Mouse (Mus musculus) liver, postnatal 0 days (tissue): ENCODE data around the gene E130309D02Rik. TPM values are rescaled to one million over a fixed set of nuclear protein-coding genes. Genes with fewer than 3 reads are reported as not detected.
A peak's percentile ranks its signal among the peaks of the same experiment; 100 is the strongest.

Source experiments
- ATAC-seq: fragments of 200-750 bp; cut with Nextera tagmentation; 2 replicates; pipeline ENCODE4 v1.8.0; 2017; ENCODE audit warnings: mild to moderate bottlenecking, moderate library complexity
- DNase-seq: peaks from one replicate; pipeline ENCODE4 v3.0.0-alpha.2; 2016
- H3K27ac ChIP-seq: fragments of 300-500 bp; sonication (generic); 2 replicates; pipeline ENCODE4 v1.5.1; 2014; ENCODE audit warnings: antibody characterized with exemption, moderate library complexity, mild to moderate bottlenecking, low read depth
- H3K27me3 ChIP-seq: fragments of 300-500 bp; sonication (generic); 2 replicates; pipeline ENCODE4 v1.6.1; 2014; ENCODE audit warnings: low read length, control low read depth, mixed read lengths; ENCODE audit not compliant: insufficient read depth
- H3K36me3 ChIP-seq: fragments of 300-500 bp; sonication (generic); replicated peaks from 2 replicates; pipeline ENCODE4 v1.6.1; 2014; ENCODE audit warnings: mild to moderate bottlenecking, control low read depth, low read length, moderate library complexity, mixed read lengths; ENCODE audit not compliant: insufficient read depth
- H3K4me1 ChIP-seq: fragments of 300-500 bp; sonication (generic); 2 replicates; pipeline ENCODE4 v1.6.1; 2014; ENCODE audit warnings: antibody characterized with exemption, mild to moderate bottlenecking, control low read depth; ENCODE audit not compliant: insufficient read depth
- H3K4me2 ChIP-seq: fragments of 300-500 bp; sonication (generic); 2 replicates; pipeline ENCODE4 v1.6.1; 2014; ENCODE audit warnings: low read depth, mild to moderate bottlenecking, low read length, moderate library complexity, mixed read lengths
- H3K4me3 ChIP-seq: fragments of 300-500 bp; sonication (generic); 2 replicates; pipeline ENCODE4 v1.5.1; 2014; ENCODE audit warnings: low read depth, low read length
- H3K9ac ChIP-seq: fragments of 300-500 bp; sonication (generic); replicated peaks from 2 replicates; pipeline ENCODE4 v1.6.1; 2014; ENCODE audit warnings: mild to moderate bottlenecking, moderate library complexity
- H3K9me3 ChIP-seq: fragments of 300-500 bp; sonication (generic); 2 replicates; pipeline ENCODE4 v1.6.1; 2016; ENCODE audit warnings: mild to moderate bottlenecking, control low read depth, low read length, mixed read lengths
- CTCF ChIP-seq: sonication (generic); IDR thresholded peaks from 2 replicates; pipeline ENCODE4 v1.5.1; 2016; ENCODE audit warnings: antibody characterized with exemption, low read depth
- EP300 ChIP-seq: IDR thresholded peaks from 2 replicates; pipeline ENCODE4 v1.6.1; 2016; ENCODE audit warnings: antibody characterized with exemption, low read depth, mild to moderate bottlenecking
- WGBS: fragments of 180-500 bp; shearing (Covaris S2); extraction: QIAGEN DNeasy Blood & Tissue Kit; methylation state at CpG from one replicate; pipeline ENCODE4 v1.1.7; 2014; ENCODE audit not compliant: insufficient replicate concordance; 5-methylcytosine and 5-hydroxymethylcytosine counted together
- polyA plus RNA-seq: library from polyadenylated mRNA; unstranded; fragments of >200 nt; fragmentation: Nextera tagmentation; extraction: Ambion mirVana; gene quantifications from 2 replicates; pipeline ENCODE4 v1.2.1, GENCODE M21; 2015

E130309D02Rik gene
- polyA plus RNA-seq, 1 experiment from 2014 or later: 12.8 TPM

DNA sequence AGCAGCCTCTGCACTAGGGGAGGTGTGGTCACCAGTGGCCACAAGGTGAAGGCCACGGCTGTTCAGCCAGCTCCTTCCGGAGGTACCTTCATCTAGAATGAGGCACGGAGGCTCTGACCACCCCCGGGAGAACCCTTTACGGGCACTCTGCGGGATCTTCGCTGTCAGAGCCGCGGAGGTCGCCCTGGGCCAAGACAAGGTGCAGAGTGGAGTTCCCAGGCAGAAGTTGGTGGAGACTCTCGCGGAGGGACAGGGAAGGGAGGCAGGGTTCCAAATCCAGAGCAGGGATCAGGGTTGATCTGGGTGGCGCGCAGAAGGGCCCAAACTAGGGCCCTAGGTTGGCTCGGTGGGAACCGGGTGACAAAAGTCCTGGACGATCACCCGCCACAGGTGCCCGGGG, 22.3 kb downstream of the E130309D02Rik start:
- no peak for TF ChIP-seq CTCF
- TF ChIP-seq EP300: no peak
- no peak for ATAC-seq
- Histone ChIP-seq H3K4me3 (peak overlapping the region; percentile 32), H3K9me3 (no peaks in the 10 kb centered on the region), H3K27me3 (peaks cover 56% of the 10 kb centered on the region), H3K9ac (no peak overlapping the region; the same call in 1 of the 2 replicates), H3K36me3 (no peaks in the 10 kb centered on the region), H3K27ac (no peak overlapping the region), H3K4me2 (peak overlapping the region; percentile 55), H3K4me1 (peaks cover 11% of the 10 kb centered on the region)
- DNase-seq: no peak
- 1% methylated on average over 18 of the region's 19 CpGs for WGBS

DNA sequence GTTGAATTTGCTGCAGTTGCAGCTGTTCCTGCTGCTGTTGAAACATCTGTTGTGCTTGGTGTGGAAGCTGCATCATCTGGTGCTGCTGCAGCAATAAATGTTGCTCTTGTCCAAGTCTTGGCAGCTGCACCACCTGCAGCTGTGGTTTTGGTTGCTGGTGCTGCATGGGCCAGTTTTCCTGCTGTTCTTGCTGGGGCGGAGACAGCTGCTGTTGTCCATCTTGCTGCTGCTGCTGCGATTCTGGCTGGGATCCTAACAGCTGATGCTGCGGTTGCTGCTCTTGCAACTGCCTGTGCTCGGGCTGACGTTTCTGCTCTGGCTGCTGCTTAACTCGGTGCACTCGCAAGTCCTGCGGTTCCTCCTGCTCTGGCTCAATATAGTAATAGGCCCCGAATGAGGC, 25.9 kb downstream of the E130309D02Rik start:
- Histone ChIP-seq H3K4me3 (no peak overlapping the region), H3K4me1 (peaks cover 18% of the 10 kb centered on the region), H3K9ac (no peak overlapping the region), H3K9me3 (no peaks in the 10 kb centered on the region), H3K27me3 (peaks cover 62% of the 10 kb centered on the region), H3K36me3 (no peaks in the 10 kb centered on the region), H3K4me2 (no peak overlapping the region), H3K27ac (no peak overlapping the region)
- 62% methylated on average over 9 of the region's 9 CpGs for WGBS
- TF ChIP-seq CTCF: no peak
- TF ChIP-seq EP300: no peak
- no peak for DNase-seq
- ATAC-seq: no peak

DNA sequence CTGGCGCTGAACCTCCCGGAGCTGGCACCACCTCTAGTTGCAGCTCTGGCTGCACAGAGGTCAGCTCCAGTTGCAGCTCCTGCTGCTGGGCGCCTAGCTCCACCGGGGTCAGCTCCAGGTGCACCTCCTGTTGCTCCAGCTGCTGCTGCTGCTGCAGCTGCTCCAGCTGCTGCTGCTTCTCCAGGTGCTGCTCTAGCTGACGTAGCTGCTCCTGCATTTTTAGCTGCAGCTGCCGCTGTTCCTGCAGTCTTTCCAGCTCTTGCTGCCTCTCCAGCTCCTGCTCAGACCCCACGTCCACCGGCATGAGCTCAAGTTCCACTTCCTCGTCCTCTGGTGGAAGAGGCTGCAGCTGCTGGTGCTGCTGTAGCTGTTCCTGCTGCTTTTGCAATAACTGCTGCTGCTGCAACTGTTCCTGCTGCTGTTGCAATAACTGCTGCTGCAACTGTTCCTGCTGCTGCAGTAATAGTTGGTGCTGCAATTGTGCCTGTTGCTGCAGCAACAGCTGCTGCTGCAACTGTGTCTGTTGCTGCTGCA, 26.7 kb downstream of the E130309D02Rik start:
- no peak overlapping the region for H3K9ac ChIP-seq
- peak overlapping the region; percentile 63 for H3K4me2 ChIP-seq
- H3K9me3 ChIP-seq: no peaks in the 10 kb centered on the region
- TF ChIP-seq EP300 (no peak), CTCF (no peak)
- H3K27ac ChIP-seq: no peak overlapping the region
- DNase-seq (no peak), ATAC-seq (no peak)
- H3K27me3 ChIP-seq: peaks cover 54% of the 10 kb centered on the region
- 10% methylated on average over 9 of the region's 9 CpGs for WGBS
- H3K36me3 ChIP-seq: no peaks in the 10 kb centered on the region
- H3K4me3 ChIP-seq: peak overlapping the region; percentile 25
- peaks cover 17% of the 10 kb centered on the region for H3K4me1 ChIP-seq

DNA sequence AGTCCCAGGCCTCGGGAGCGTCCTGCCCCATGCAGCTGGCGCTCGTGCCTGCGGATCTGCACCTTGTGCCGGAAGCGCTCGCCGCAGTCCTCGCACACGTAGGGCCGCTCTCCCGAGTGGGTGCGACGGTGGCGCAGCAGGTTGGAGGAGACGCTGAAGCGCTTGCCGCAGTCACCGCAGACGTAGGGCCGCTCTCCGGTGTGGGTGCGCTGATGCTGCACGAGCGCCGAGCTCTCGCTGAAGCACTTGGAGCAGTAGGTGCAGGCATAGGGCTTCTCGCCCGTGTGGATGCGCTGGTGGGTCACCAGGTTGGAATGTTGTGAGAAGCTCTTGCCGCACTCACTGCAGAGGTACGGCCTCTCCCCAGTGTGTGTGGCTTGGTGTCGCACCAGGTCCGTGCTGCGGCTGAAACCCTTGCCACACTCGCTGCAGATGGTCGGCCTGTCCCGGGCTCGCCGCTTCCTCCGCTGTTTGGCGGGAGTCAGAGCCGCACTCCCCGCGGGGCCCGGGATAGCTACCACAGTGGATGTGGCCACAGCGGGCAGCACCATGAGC, 27.3 kb downstream of the E130309D02Rik start:
- 3% methylated on average over 46 of the region's 48 CpGs for WGBS
- no peaks in the 10 kb centered on the region for H3K9me3 ChIP-seq
- TF ChIP-seq EP300: no peak
- TF ChIP-seq CTCF: no peak
- DNase-seq (peak; percentile 24), ATAC-seq (0 out of 2 replicates have a peak, but pooled peaks have one; percentile 12)
- peak overlapping the region; percentile 25 for H3K4me3 ChIP-seq
- peaks cover 48% of the 10 kb centered on the region for H3K27me3 ChIP-seq
- H3K27ac ChIP-seq: no peak overlapping the region
- H3K4me2 ChIP-seq: peak overlapping the region; percentile 63
- no peaks in the 10 kb centered on the region for H3K36me3 ChIP-seq
- H3K9ac ChIP-seq: no peak overlapping the region
- peaks cover 13% of the 10 kb centered on the region for H3K4me1 ChIP-seq

DNA sequence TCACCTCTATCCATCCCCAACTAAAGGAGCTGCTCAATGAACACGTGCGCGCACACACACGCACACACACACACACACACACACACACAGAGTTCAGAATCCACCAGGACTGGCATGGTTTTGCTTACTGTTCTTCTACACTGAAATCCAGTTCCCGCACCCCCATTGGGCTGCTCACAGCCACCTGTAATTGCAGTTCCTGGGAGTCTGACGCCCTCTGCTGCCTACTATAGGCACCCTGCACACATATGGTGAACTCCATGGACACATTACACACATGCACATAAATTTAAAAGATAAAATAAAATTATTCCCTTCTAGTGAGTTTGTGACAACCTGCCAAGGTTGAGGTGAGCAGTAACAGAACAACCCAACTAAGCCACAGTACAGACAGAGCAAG, 30.4 kb downstream of the E130309D02Rik start:
- ATAC-seq (no peak), DNase-seq (no peak)
- H3K4me2 ChIP-seq: no peak overlapping the region
- no peak overlapping the region for H3K4me3 ChIP-seq
- H3K27me3 ChIP-seq: peaks cover 31% of the 10 kb centered on the region
- peaks cover 13% of the 10 kb centered on the region for H3K4me1 ChIP-seq
- WGBS: 42% methylated on average over 6 of the region's 6 CpGs
- H3K36me3 ChIP-seq: no peaks in the 10 kb centered on the region
- no peak overlapping the region for H3K9ac ChIP-seq
- no peaks in the 10 kb centered on the region for H3K9me3 ChIP-seq
- H3K27ac ChIP-seq: no peak overlapping the region
- TF ChIP-seq EP300 (no peak), CTCF (peak; percentile 51)

DNA sequence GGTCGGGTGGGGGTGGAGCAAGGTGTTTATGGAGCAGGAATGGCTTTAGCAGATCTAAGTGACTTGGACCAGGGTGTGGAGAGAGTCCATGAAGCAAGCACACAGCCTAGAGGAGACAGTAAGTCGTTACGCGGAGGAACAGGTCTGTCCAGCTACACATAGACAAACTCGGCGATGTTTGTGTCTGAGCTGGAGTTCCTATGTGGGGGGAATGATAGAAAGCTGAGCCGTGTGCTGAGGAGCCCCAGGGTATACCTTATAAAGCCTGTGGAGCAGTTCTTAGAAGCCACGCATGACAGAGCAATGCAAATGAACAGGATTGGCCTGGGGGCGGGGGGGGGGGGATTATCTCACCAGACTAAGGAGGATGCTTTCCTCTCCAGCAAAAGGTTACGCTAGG, 35.9 kb downstream of the E130309D02Rik start:
- Histone ChIP-seq H3K9ac (no peak overlapping the region), H3K27me3 (peaks cover 4% of the 10 kb centered on the region), H3K4me1 (no peaks in the 10 kb centered on the region), H3K27ac (no peak overlapping the region), H3K9me3 (no peaks in the 10 kb centered on the region), H3K4me3 (no peak overlapping the region), H3K4me2 (no peak overlapping the region), H3K36me3 (no peaks in the 10 kb centered on the region)
- 46% methylated on average over 10 of the region's 10 CpGs for WGBS
- DNase-seq (no peak), ATAC-seq (no peak)
- TF ChIP-seq CTCF (no peak), EP300 (no peak)

DNA sequence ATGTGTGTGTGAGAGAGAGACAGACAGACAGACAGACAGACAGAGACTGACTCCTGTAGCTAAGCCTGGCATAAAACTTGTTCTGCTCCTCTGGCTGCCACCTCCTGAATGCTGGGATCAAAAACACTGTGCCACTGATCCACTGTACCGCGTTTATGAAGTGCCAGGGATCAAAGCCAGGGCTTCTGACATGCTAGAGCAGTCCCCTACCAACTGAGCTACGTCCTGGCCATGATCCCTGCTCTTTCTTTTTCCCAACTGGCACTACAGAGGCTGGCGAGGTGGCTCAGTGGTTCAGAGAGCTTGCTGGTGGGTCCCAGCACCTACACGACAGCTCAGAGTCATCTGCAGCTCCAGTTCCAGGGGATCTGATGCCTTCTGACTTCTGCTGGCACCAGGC, 39.4 kb downstream of the E130309D02Rik start:
- TF ChIP-seq EP300 (no peak), CTCF (no peak)
- Histone ChIP-seq H3K27ac (no peak overlapping the region), H3K4me1 (peaks cover under 1% of the 10 kb centered on the region), H3K4me3 (no peak overlapping the region), H3K36me3 (no peaks in the 10 kb centered on the region), H3K27me3 (peaks cover 4% of the 10 kb centered on the region), H3K9ac (no peak overlapping the region), H3K4me2 (no peak overlapping the region), H3K9me3 (no peaks in the 10 kb centered on the region)
- no peak for DNase-seq
- 43% methylated on average over 5 of the region's 5 CpGs for WGBS
- ATAC-seq: no peak
